Mouse (Mus musculus) forebrain, embryonic 10.5 days (tissue): Measurements from ENCODE around the gene C8b. TPM values are rescaled to one million over a fixed set of nuclear protein-coding genes. Genes with fewer than 3 reads are reported as not detected.

ENCODE experiments used
- DNase-seq: peaks from one replicate; pipeline ENCODE4 v3.0.0-alpha.2; 2017; ENCODE audit warnings: low spot score; ENCODE audit errors: extremely low spot score
- H3K27ac ChIP-seq: fragments of 300-500 bp; sonication (generic); 2 replicates; pipeline ENCODE4 v1.5.1; 2016; ENCODE audit warnings: mild to moderate bottlenecking
- H3K27me3 ChIP-seq: fragments of 300-500 bp; sonication (generic); 2 replicates; pipeline ENCODE4 v1.6.1; 2016; ENCODE audit warnings: mild to moderate bottlenecking; ENCODE audit not compliant: poor library complexity, severe bottlenecking
- H3K36me3 ChIP-seq: fragments of 300-500 bp; sonication (generic); replicated peaks from 2 replicates; pipeline ENCODE4 v1.6.1; 2016; ENCODE audit warnings: mild to moderate bottlenecking, moderate library complexity
- H3K4me1 ChIP-seq: fragments of 300-500 bp; sonication (generic); 2 replicates; pipeline ENCODE4 v1.6.1; 2016
- H3K4me3 ChIP-seq: fragments of 300-500 bp; sonication (generic); 2 replicates; pipeline ENCODE4 v1.5.1; 2016; ENCODE audit warnings: mild to moderate bottlenecking, moderate library complexity
- H3K9me3 ChIP-seq: fragments of 300-500 bp; sonication (generic); 2 replicates; pipeline ENCODE4 v1.6.1; 2016; ENCODE audit warnings: mild to moderate bottlenecking, moderate library complexity
- WGBS: fragments of 180-500 bp; shearing (Covaris S2); methylation state at CpG from one replicate; pipeline ENCODE4 v1.1.7; 2016; 5-methylcytosine and 5-hydroxymethylcytosine counted together
- polyA plus RNA-seq: library from polyadenylated mRNA; unstranded; fragments of >200 nt; fragmentation: Nextera tagmentation; extraction: Ambion mirVana; gene quantifications from 2 replicates; pipeline ENCODE4 v1.2.1, GENCODE M21; 2016

C8b gene
- polyA plus RNA-seq, result 0.11 TPM in 1 of 2 replicates, not detected in the other

GRCm38 (mm10) chr4:104766065-104766464, at the start of gene C8b:
Gene C8b, plus strand, starts transcription at chr4:104766317.
- H3K27me3 ChIP-seq, result no peaks in the 10 kb centered on the region
- DNase-seq, result no peak

DNA sequence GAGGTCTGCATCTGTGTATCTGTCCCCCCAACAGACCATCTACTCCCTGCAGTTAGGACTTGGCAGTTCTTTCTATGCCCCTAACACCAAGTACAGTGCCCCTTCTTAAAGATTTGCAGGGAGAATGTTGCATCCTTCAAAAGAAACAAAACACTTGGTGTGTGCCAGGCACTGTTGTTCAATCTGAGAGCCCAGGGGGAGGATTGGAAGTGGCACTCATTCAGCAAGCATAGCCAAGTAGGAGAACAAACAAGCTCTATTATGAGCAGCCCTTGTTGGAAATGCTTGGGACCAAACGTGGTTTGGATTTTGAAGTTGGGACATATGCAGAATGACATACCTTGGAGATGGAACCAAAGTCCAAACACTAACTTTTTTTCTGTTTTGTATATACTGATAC, 49.6 kb upstream of the C8b start:
- Histone ChIP-seq H3K4me1 (peaks cover 31% of the 10 kb centered on the region), H3K27ac (no peak overlapping the region), H3K27me3 (no peaks in the 10 kb centered on the region), H3K9me3 (no peaks in the 10 kb centered on the region), H3K4me3 (no peak overlapping the region), H3K36me3 (no peaks in the 10 kb centered on the region)
- WGBS, result 93% methylated on average over 1 of the region's 1 CpGs
- DNase-seq, result no peak

More at GRCm38 (mm10) chr4:104766065-104766464, at the start of gene C8b:
- 95% methylated on average over 8 of the region's 8 CpGs for WGBS
- Histone ChIP-seq H3K27ac (no peak within 1 kb of the TSS), H3K9me3 (no peaks in the 10 kb centered on the region), H3K4me3 (no peak within 1 kb of the TSS), H3K36me3 (no peaks in the 10 kb centered on the region), H3K4me1 (peaks cover 6% of the 10 kb centered on the region)

GRCm38 (mm10) chr4:104718973-104719795, 46.9 kb upstream of the C8b start:
- H3K4me1 ChIP-seq, result peaks cover 42% of the 10 kb centered on the region
- H3K36me3 ChIP-seq, result no peaks in the 10 kb centered on the region
- H3K27ac ChIP-seq, result peak overlapping the region; percentile 76; the same call in 1 of the 2 replicates
- no peaks in the 10 kb centered on the region for H3K27me3 ChIP-seq
- DNase-seq, result no peak
- H3K4me3 ChIP-seq, result no peak overlapping the region
- H3K9me3 ChIP-seq, result no peaks in the 10 kb centered on the region
- 64% methylated on average over 13 of the region's 13 CpGs for WGBS

DNA sequence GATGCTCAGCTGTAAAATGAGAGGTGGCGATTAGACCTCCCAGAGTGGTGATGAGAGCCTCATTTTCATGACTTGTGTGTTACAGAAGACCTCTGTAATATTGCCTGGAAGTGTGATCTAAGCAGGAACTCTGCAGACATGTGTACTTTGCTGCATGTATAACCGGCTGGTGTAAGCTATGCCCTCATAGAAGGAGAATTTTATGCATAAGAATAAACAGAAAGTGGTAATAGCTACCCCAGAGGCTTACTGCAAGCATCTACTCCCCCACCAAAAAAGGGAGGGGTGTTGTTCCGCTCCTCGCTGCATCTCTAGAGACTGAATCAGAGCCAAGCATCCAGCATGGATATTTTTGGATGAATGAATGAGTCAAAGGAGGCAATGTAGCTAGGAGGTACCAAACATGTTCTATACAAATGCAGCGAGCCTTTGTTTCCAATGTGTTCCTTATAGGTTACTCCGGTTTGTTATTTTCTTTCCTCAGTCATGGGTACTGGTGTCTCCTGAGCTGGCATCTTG, 42.5 kb upstream of the C8b start:
- no peak for DNase-seq
- 89% methylated on average over 6 of the region's 6 CpGs for WGBS
- H3K27ac ChIP-seq, result 0 out of 2 replicates have a peak overlapping the region, but pooled peaks have one; percentile 40

DNA sequence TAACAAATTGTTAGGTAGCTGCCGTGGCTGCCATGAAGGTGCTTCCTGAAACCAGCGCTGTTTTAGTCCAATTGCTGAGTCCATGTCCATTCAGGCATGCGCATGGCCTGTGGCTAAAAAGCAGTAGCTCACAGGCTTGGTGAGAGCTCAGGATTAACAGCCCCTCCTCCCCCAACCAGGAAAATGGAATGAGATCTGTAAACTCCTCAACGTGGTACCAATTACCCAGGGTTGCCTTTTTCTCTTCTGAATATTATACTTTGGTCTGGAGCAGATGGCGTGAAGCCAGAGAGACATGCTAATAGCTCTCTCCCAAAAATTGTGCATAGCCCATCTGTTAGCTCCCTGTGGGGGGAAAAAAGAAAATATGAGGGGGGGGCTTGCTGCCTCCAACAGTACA, 41.9 kb upstream of the C8b start:
- 68% methylated on average over 5 of the region's 5 CpGs for WGBS
- Histone ChIP-seq H3K27me3 (no peaks in the 10 kb centered on the region), H3K4me3 (no peak overlapping the region), H3K36me3 (no peaks in the 10 kb centered on the region; the same call in 1 of the 2 replicates), H3K4me1 (peaks cover 33% of the 10 kb centered on the region), H3K27ac (0 out of 2 replicates have a peak overlapping the region, but pooled peaks have one; percentile 40), H3K9me3 (no peaks in the 10 kb centered on the region)
- no peak for DNase-seq

More for the DNA sequence above, 42.5 kb upstream of the C8b start:
- H3K9me3 ChIP-seq, result no peaks in the 10 kb centered on the region
- H3K4me3 ChIP-seq, result no peak overlapping the region
- H3K27me3 ChIP-seq, result no peaks in the 10 kb centered on the region
- no peaks in the 10 kb centered on the region; the same call in 1 of the 2 replicates for H3K36me3 ChIP-seq
- H3K4me1 ChIP-seq, result peaks cover 39% of the 10 kb centered on the region

DNA sequence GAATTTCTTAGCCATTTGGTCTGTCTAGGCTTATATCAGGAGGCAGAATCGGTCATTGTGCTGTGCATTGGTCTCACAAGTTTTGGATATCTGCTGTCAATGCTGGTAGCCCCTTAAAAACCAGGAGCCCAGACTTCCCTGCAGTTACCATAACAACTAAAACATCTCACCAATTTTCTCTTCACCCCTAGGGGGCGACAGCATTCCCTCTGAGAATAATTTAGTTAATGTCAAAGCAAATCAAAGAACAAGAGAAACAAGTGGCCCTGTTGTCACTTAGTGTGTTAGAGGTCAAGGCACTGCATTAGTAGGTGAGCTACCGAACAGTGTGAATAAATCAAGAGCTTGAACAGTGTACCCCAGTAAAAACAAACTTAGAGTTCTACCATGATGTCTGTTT, 40.4 kb upstream of the C8b start:
- Histone ChIP-seq H3K9me3 (no peaks in the 10 kb centered on the region), H3K4me1 (peaks cover 19% of the 10 kb centered on the region), H3K27me3 (no peaks in the 10 kb centered on the region), H3K4me3 (no peak overlapping the region), H3K36me3 (no peaks in the 10 kb centered on the region; the same call in 1 of the 2 replicates), H3K27ac (no peak overlapping the region)
- WGBS, result 59% methylated on average over 3 of the region's 3 CpGs
- no peak for DNase-seq

DNA sequence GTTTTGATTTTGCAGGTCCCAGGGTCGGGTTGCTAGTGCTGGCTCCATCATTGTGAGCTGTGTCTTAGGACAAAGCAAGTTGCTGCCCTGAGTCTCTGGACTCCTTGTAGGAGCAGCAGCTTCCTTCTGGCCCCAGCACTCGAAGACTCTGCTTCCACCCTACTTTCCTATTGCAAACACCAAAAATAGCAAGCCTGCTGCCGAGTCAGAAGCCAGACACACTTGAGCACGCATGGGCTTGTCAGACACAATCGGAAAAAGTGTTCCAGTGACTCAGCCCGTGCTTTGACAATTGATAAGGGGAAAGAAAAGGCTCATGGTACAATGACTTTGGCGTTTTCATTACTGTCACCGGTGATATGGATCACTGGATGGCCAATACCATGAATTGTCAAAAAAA, 36.9 kb upstream of the C8b start:
- no peak for DNase-seq
- Histone ChIP-seq H3K27me3 (no peaks in the 10 kb centered on the region), H3K27ac (no peak overlapping the region), H3K9me3 (no peaks in the 10 kb centered on the region), H3K4me1 (peaks cover 7% of the 10 kb centered on the region), H3K36me3 (no peaks in the 10 kb centered on the region; the same call in 1 of the 2 replicates), H3K4me3 (no peak overlapping the region)
- 88% methylated on average over 8 of the region's 8 CpGs for WGBS

- no peaks in the 10 kb centered on the region for H3K9me3 ChIP-seq
- no peak overlapping the region for H3K27ac ChIP-seq
- no peak overlapping the region for H3K4me3 ChIP-seq
- WGBS, result 83% methylated on average over 6 of the region's 6 CpGs
- no peak for DNase-seq
- no peaks in the 10 kb centered on the region for H3K27me3 ChIP-seq
- H3K36me3 ChIP-seq, result no peaks in the 10 kb centered on the region
- H3K4me1 ChIP-seq, result peaks cover 4% of the 10 kb centered on the region; the same call in 1 of the 2 replicates
These were observed 19.6 kb upstream of the C8b start for GRCm38 (mm10) chr4:104746500-104746899.

DNA sequence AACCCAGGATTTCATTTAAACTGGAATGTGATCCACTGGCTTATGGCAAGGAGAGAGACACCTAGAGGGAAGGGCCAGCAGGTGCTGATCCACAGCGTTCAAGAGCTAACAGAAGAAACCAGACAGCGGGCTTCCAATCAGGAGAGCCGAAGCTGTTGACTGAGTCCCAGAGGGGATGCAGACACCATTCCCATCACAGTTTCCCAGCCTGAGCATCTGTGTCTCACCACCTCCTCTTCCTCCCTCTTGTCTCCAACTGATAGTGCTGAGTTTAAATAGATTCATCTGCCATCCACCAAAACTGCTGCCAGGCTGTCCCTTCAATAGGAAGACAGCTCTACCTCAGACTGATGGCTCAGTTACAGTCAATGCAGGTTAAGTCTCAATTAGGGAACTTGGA, 12.0 kb upstream of the C8b start:
- no peaks in the 10 kb centered on the region for H3K36me3 ChIP-seq
- 73% methylated on average over 3 of the region's 3 CpGs for WGBS
- no peak overlapping the region for H3K4me3 ChIP-seq

GRCm38 (mm10) chr4:104760878-104761624, 5.1 kb upstream of the C8b start:
- Histone ChIP-seq H3K9me3 (no peaks in the 10 kb centered on the region), H3K36me3 (no peaks in the 10 kb centered on the region), H3K27ac (peak overlapping the region; percentile 51), H3K4me3 (no peak overlapping the region), H3K27me3 (no peaks in the 10 kb centered on the region), H3K4me1 (peaks cover 18% of the 10 kb centered on the region)
- 59% methylated on average over 13 of the region's 13 CpGs for WGBS
- no peak for DNase-seq

More for the DNA sequence above, 12.0 kb upstream of the C8b start:
- H3K27me3 ChIP-seq, result no peaks in the 10 kb centered on the region
- H3K9me3 ChIP-seq, result no peaks in the 10 kb centered on the region
- H3K4me1 ChIP-seq, result peaks cover 7% of the 10 kb centered on the region; the same call in 1 of the 2 replicates
- H3K27ac ChIP-seq, result no peak overlapping the region
- no peak for DNase-seq

- WGBS, result 88% methylated on average over 4 of the region's 4 CpGs
- H3K27ac ChIP-seq, result no peak overlapping the region
- H3K4me1 ChIP-seq, result no peaks in the 10 kb centered on the region
- H3K4me3 ChIP-seq, result no peak overlapping the region
- H3K36me3 ChIP-seq, result no peaks in the 10 kb centered on the region
- H3K9me3 ChIP-seq, result no peaks in the 10 kb centered on the region
- DNase-seq, result no peak
- H3K27me3 ChIP-seq, result peaks cover 5% of the 10 kb centered on the region; the same call in 1 of the 2 replicates
These were observed 2.1 kb downstream of the C8b start for GRCm38 (mm10) chr4:104768190-104768589.

DNA sequence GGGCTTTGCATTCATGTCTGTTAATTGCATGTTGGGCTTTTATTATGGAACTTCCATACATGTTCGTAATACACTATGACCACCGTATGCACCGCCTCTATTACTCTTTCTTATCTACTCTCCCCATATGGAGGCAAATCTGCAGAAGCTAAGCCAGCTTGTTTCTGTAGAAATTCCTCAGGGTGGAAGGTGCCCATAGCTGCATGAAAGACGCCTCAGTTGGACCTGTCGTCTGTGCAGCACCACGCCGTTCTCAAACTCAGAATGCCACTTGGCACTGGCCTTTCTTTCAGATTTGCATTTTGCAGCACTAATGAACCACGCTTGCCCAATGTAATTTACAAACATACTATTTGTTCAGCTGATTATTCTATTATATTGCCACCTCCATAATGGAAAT, 3.5 kb downstream of the C8b start:
- Histone ChIP-seq H3K4me1 (no peaks in the 10 kb centered on the region), H3K36me3 (no peaks in the 10 kb centered on the region), H3K9me3 (no peaks in the 10 kb centered on the region), H3K4me3 (no peak overlapping the region), H3K27me3 (peaks cover 18% of the 10 kb centered on the region; the same call in 1 of the 2 replicates), H3K27ac (no peak overlapping the region)
- no peak for DNase-seq
- 93% methylated on average over 8 of the region's 8 CpGs for WGBS
